8 mouse cellular contexts compared by ENCODE assay signal in the genomic region with DNA sequence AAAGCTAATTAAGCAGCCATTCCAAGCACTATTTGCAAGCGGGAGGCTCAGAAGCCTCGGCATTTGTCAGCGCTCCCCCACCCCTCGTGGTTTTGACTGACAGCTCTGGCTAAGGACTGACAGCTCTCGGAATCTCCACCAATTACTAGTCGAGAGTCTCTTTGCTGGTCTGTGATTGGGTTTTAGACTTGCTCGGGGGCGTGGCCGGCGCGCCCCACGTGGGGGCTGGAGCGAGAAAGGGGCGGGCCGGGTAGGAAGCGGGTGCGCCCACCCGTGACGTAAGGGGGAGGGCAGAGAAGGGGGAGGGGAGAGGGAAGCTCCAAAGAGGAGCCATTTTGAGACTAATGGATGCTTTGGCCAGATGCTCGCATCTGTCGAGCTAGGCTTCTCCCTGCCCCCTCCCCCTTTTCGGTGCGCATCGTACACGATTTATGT. TPM values are rescaled to one million over a fixed set of nuclear protein-coding genes. Genes with fewer than 3 reads are reported as not detected.
DNase-seq lines count a peak whose midpoint lies in the region; ATAC-seq and TF ChIP-seq lines count a peak whose summit lies in the region.

No protein-coding gene starts in this region.

- ATAC-seq in heart, embryonic 14.5 days (ENCODE audit: insufficient number of reproducible peaks, insufficient read depth, low FRiP score, low read depth): peak; percentile 79
- ATAC-seq in liver, embryonic 13.5 days (ENCODE audit: low read depth): peak; percentile 80
- peak; percentile 75 for ATAC-seq in neural tube, embryonic 11.5 days (ENCODE audit: insufficient read depth, low FRiP score, low TSS enrichment)
- peak; percentile 85 for ATAC-seq in stomach, postnatal 0 days (ENCODE audit: low FRiP score, low TSS enrichment)

- DNase-seq in CD4-positive, CD25-positive, alpha-beta regulatory T cell, adult 2 months (ENCODE audit: low read depth, low spot score): peak; percentile 99
- peak; percentile 97 for DNase-seq in fat pad, adult 2 months (ENCODE audit: extremely low read depth, low read depth, low spot score)
- DNase-seq in kidney, postnatal 14 days: peak; percentile 98
- DNase-seq in liver, embryonic 13.5 days: peak; percentile 94
- peak; percentile 100 for DNase-seq in neural tube, embryonic 11.5 days (ENCODE audit: low spot score)
- DNase-seq in stomach, postnatal 0 days (ENCODE audit: low spot score): peak; percentile 97

- H3K27ac ChIP-seq in brown adipose tissue, adult 24 weeks (replicated peaks; ENCODE audit: low read depth, low read length): peak overlapping the region; percentile 84
- peak overlapping the region; percentile 51 to 72; a peak in 3 of 4 replicates for H3K27ac ChIP-seq in heart, embryonic 14.5 days (replicated peaks in 1 of 2; ENCODE audit: control insufficient read depth in 1 of 2, insufficient read depth in 1 of 2, low read depth in 2 of 2, low read length in 2 of 2)
- H3K27ac ChIP-seq in liver, embryonic 13.5 days: peak overlapping the region; percentile 88
- peak overlapping the region; percentile 90 for H3K27ac ChIP-seq in neural tube, embryonic 11.5 days (ENCODE audit: low read depth, low read length)
- H3K27ac ChIP-seq in stomach, postnatal 0 days (replicated peaks): peak overlapping the region; percentile 95

- H3K4me1 ChIP-seq in brown adipose tissue, adult 24 weeks (ENCODE audit: control insufficient read depth, insufficient read depth, insufficient read length, low read length): peaks cover 20% of the 10 kb centered on the region
- H3K4me1 ChIP-seq in heart, embryonic 14.5 days (ENCODE audit: control insufficient read depth in 2 of 2, insufficient read depth in 2 of 2, low read length in 2 of 2): peaks cover 28 to 56% of the 10 kb centered on the region in 2 experiments
- peaks cover 82% of the 10 kb centered on the region for H3K4me1 ChIP-seq in liver, embryonic 13.5 days (replicated peaks)
- H3K4me1 ChIP-seq in neural tube, embryonic 11.5 days (ENCODE audit: control insufficient read depth, insufficient read depth, low read length): peaks cover 30% of the 10 kb centered on the region
- H3K4me1 ChIP-seq in stomach, postnatal 0 days (replicated peaks; ENCODE audit: control insufficient read depth, insufficient read depth): peaks cover 8% of the 10 kb centered on the region

- TF ChIP-seq EP300 in stomach, postnatal 0 days (optimal IDR thresholded peaks at IDR 0.05): peak; percentile 54

- H3K9ac ChIP-seq in heart, embryonic 14.5 days (ENCODE audit: low read length): peak overlapping the region; percentile 77
- peak overlapping the region; percentile 80 for H3K9ac ChIP-seq in liver, embryonic 13.5 days
- peak overlapping the region; percentile 69; the same call in 1 of the 2 replicates for H3K9ac ChIP-seq in neural tube, embryonic 11.5 days (ENCODE audit: low read length)
- peak overlapping the region; percentile 74 for H3K9ac ChIP-seq in stomach, postnatal 0 days (ENCODE audit: low read length)

- H3K36me3 ChIP-seq in heart, embryonic 14.5 days (ENCODE audit: control insufficient read depth, insufficient read depth, low read length): no peaks in the 10 kb centered on the region
- no peaks in the 10 kb centered on the region for H3K36me3 ChIP-seq in liver, embryonic 13.5 days
- H3K36me3 ChIP-seq in neural tube, embryonic 11.5 days (ENCODE audit: control insufficient read depth, insufficient read depth, low read length): no peaks in the 10 kb centered on the region
- H3K36me3 ChIP-seq in stomach, postnatal 0 days (ENCODE audit: control insufficient read depth, insufficient read depth, low read length): no peaks in the 10 kb centered on the region

- peak overlapping the region; percentile 68 for H3K4me3 ChIP-seq in brown adipose tissue, adult 24 weeks (ENCODE audit: insufficient read depth, low read depth, low read length)
- H3K4me3 ChIP-seq in heart, embryonic 14.5 days (ENCODE audit: control insufficient read depth in 1 of 2, insufficient read depth in 1 of 2, low read depth in 1 of 2, low read length in 2 of 2): peak overlapping the region; percentile 51 to 74
- peak overlapping the region; percentile 72 for H3K4me3 ChIP-seq in liver, embryonic 13.5 days (replicated peaks)
- peak overlapping the region; percentile 36 for H3K4me3 ChIP-seq in neural tube, embryonic 11.5 days (ENCODE audit: low read depth, low read length)
- H3K4me3 ChIP-seq in stomach, postnatal 0 days (ENCODE audit: low read depth, low read length): peak overlapping the region; percentile 84

- TF ChIP-seq CTCF in stomach, postnatal 0 days (IDR thresholded peaks at IDR 0.05; ENCODE audit: low read depth): no peak; the same call in 1 of the 2 replicates

- H3K9me3 ChIP-seq in heart, embryonic 14.5 days (ENCODE audit: control insufficient read depth, low read length): no peaks in the 10 kb centered on the region
- no peaks in the 10 kb centered on the region for H3K9me3 ChIP-seq in liver, embryonic 13.5 days (replicated peaks)
- no peaks in the 10 kb centered on the region for H3K9me3 ChIP-seq in neural tube, embryonic 11.5 days (ENCODE audit: control insufficient read depth, low read length)
- H3K9me3 ChIP-seq in stomach, postnatal 0 days (ENCODE audit: control insufficient read depth, low read length): no peaks in the 10 kb centered on the region

- H3K27me3 ChIP-seq in heart, embryonic 14.5 days (ENCODE audit: control insufficient read depth, insufficient read depth, low read length): peaks cover 43% of the 10 kb centered on the region
- peaks cover 74% of the 10 kb centered on the region for H3K27me3 ChIP-seq in liver, embryonic 13.5 days
- no peaks in the 10 kb centered on the region for H3K27me3 ChIP-seq in neural tube, embryonic 11.5 days (ENCODE audit: control insufficient read depth, insufficient read depth, low read length)
- H3K27me3 ChIP-seq in stomach, postnatal 0 days (ENCODE audit: control insufficient read depth, insufficient read depth, low read length): no peaks in the 10 kb centered on the region

- peak overlapping the region; percentile 96 for H3K4me2 ChIP-seq in heart, embryonic 14.5 days (ENCODE audit: low read length)
- peak overlapping the region; percentile 98 for H3K4me2 ChIP-seq in liver, embryonic 13.5 days
- peak overlapping the region; percentile 81 for H3K4me2 ChIP-seq in neural tube, embryonic 11.5 days (ENCODE audit: low read depth)
- peak overlapping the region; percentile 95 for H3K4me2 ChIP-seq in stomach, postnatal 0 days (replicated peaks; ENCODE audit: low read depth)

- 2% methylated on average over 18 of the region's 25 CpGs for WGBS in heart, embryonic 14.5 days
- WGBS in liver, embryonic 13.5 days (ENCODE audit: insufficient replicate concordance): 0% methylated on average over 23 of the region's 25 CpGs
- WGBS in neural tube, embryonic 11.5 days: under 1% methylated on average over 22 of the region's 25 CpGs
- whole genome bisulfite sequencing in stomach, postnatal 0 days: under 1% methylated on average over 23 of the region's 25 CpGs

RNA-seq across cellular contexts. Expression of a gene that starts 1.7 kb away (rescaled TPM):
- 31.6 and 32.2 TPM in 2 replicates for polyA plus RNA-seq in brown adipose tissue, adult 24 weeks (2012; ENCODE audit: insufficient read depth, insufficient read length, missing spikeins)
- 5.2 and 6.4 TPM in 2 replicates for polyA plus RNA-seq in heart, embryonic 14.5 days (2014; fragmentation: Nextera tagmentation; extraction: Ambion mirVana)
- 3.7 and 3.8 TPM in 2 replicates for polyA plus RNA-seq in liver, embryonic 13.5 days (2015; fragmentation: Nextera tagmentation; extraction: Ambion mirVana)
- polyA plus RNA-seq in neural tube, embryonic 11.5 days (2014; fragmentation: Nextera tagmentation; extraction: Ambion mirVana): 42.4 and 43.6 TPM in 2 replicates
- polyA plus RNA-seq in stomach, postnatal 0 days (2015; fragmentation: Nextera tagmentation; extraction: Ambion mirVana): 16.8 and 18.2 TPM in 2 replicates

Comparison
In these comparisons a context has a peak if more than half of its experiments do, and no peak if none do; other contexts are left out.
1. Peak in every context shown above with its lines: DNase-seq, ATAC-seq, H3K4me3 ChIP-seq and H3K27ac ChIP-seq.